Mouse (Mus musculus) liver, postnatal 0 days (tissue): ENCODE results near the gene Moap1. TPM values are rescaled to one million over a fixed set of nuclear protein-coding genes. Genes with fewer than 3 reads are reported as not detected.

Experiments used
- ATAC-seq: fragments of 200-750 bp; cut with Nextera tagmentation; 2 replicates; pipeline ENCODE4 v1.8.0; 2017; ENCODE audit warnings: mild to moderate bottlenecking, moderate library complexity
- DNase-seq: peaks from one replicate; pipeline ENCODE4 v3.0.0-alpha.2; 2016
- H3K27ac ChIP-seq: fragments of 300-500 bp; sonication (generic); 2 replicates; pipeline ENCODE4 v1.5.1; 2014; ENCODE audit warnings: antibody characterized with exemption, moderate library complexity, mild to moderate bottlenecking, low read depth
- H3K27me3 ChIP-seq: fragments of 300-500 bp; sonication (generic); 2 replicates; pipeline ENCODE4 v1.6.1; 2014; ENCODE audit warnings: low read length, control low read depth, mixed read lengths; ENCODE audit not compliant: insufficient read depth
- H3K36me3 ChIP-seq: fragments of 300-500 bp; sonication (generic); replicated peaks from 2 replicates; pipeline ENCODE4 v1.6.1; 2014; ENCODE audit warnings: mild to moderate bottlenecking, control low read depth, low read length, moderate library complexity, mixed read lengths; ENCODE audit not compliant: insufficient read depth
- H3K4me1 ChIP-seq: fragments of 300-500 bp; sonication (generic); 2 replicates; pipeline ENCODE4 v1.6.1; 2014; ENCODE audit warnings: antibody characterized with exemption, mild to moderate bottlenecking, control low read depth; ENCODE audit not compliant: insufficient read depth
- H3K4me2 ChIP-seq: fragments of 300-500 bp; sonication (generic); 2 replicates; pipeline ENCODE4 v1.6.1; 2014; ENCODE audit warnings: low read depth, mild to moderate bottlenecking, low read length, moderate library complexity, mixed read lengths
- H3K4me3 ChIP-seq: fragments of 300-500 bp; sonication (generic); 2 replicates; pipeline ENCODE4 v1.5.1; 2014; ENCODE audit warnings: low read depth, low read length
- H3K9ac ChIP-seq: fragments of 300-500 bp; sonication (generic); replicated peaks from 2 replicates; pipeline ENCODE4 v1.6.1; 2014; ENCODE audit warnings: mild to moderate bottlenecking, moderate library complexity
- H3K9me3 ChIP-seq: fragments of 300-500 bp; sonication (generic); 2 replicates; pipeline ENCODE4 v1.6.1; 2016; ENCODE audit warnings: mild to moderate bottlenecking, control low read depth, low read length, mixed read lengths
- CTCF ChIP-seq: sonication (generic); IDR thresholded peaks from 2 replicates; pipeline ENCODE4 v1.5.1; 2016; ENCODE audit warnings: antibody characterized with exemption, low read depth
- EP300 ChIP-seq: IDR thresholded peaks from 2 replicates; pipeline ENCODE4 v1.6.1; 2016; ENCODE audit warnings: antibody characterized with exemption, low read depth, mild to moderate bottlenecking
- WGBS: fragments of 180-500 bp; shearing (Covaris S2); extraction: QIAGEN DNeasy Blood & Tissue Kit; methylation state at CpG from one replicate; pipeline ENCODE4 v1.1.7; 2014; ENCODE audit not compliant: insufficient replicate concordance; 5-methylcytosine and 5-hydroxymethylcytosine counted together
- polyA plus RNA-seq: library from polyadenylated mRNA; unstranded; fragments of >200 nt; fragmentation: Nextera tagmentation; extraction: Ambion mirVana; gene quantifications from 2 replicates; pipeline ENCODE4 v1.2.1, GENCODE M21; 2015

Gene Moap1
- polyA plus RNA-seq, 1 experiment from 2014 or later: 4.9 TPM

- peak; percentile 31; the same call in 1 of the 2 replicates for TF ChIP-seq CTCF
- TF ChIP-seq EP300: no peak
- peak overlapping the region; percentile 81 for H3K4me2 ChIP-seq
- no peak overlapping the region for H3K9ac ChIP-seq
- peak overlapping the region; percentile 92; the same call in 1 of the 2 replicates for H3K27ac ChIP-seq
- peaks cover 19% of the 10 kb centered on the region for H3K4me1 ChIP-seq
- H3K9me3 ChIP-seq: no peaks in the 10 kb centered on the region
- peaks cover 4% of the 10 kb centered on the region; the same call in 1 of the 2 replicates for H3K36me3 ChIP-seq
- H3K4me3 ChIP-seq: peak overlapping the region; percentile 67
- WGBS: 29% methylated on average over 6 of the region's 6 CpGs
- DNase-seq: peak; percentile 31
- H3K27me3 ChIP-seq: no peaks in the 10 kb centered on the region
- no peak for ATAC-seq
Observed at GRCm38 (mm10) chr12:102744839-102745238, 1.4 kb upstream of the Moap1 start.

GRCm38 (mm10) chr12:102743036-102743588 is 349 bp downstream of the Moap1 start:
- 2% methylated on average over 33 of the region's 33 CpGs for WGBS

GRCm38 (mm10) chr12:102742056-102742455 is 1.4 kb downstream of the Moap1 start:
- no peak overlapping the region for H3K9ac ChIP-seq
- no peaks in the 10 kb centered on the region for H3K27me3 ChIP-seq
- no peak overlapping the region for H3K27ac ChIP-seq
- no peak overlapping the region for H3K4me3 ChIP-seq
- H3K36me3 ChIP-seq: no peaks in the 10 kb centered on the region
- no peaks in the 10 kb centered on the region for H3K9me3 ChIP-seq
- H3K4me2 ChIP-seq: no peak overlapping the region
- ATAC-seq: no peak
- H3K4me1 ChIP-seq: peaks cover 19% of the 10 kb centered on the region
- TF ChIP-seq CTCF (no peak), EP300 (no peak)
- 69% methylated on average over 7 of the region's 7 CpGs for WGBS
- no peak for DNase-seq

More at GRCm38 (mm10) chr12:102743036-102743588, 349 bp downstream of the Moap1 start:
- peak; percentile 55 for ATAC-seq
- Histone ChIP-seq H3K4me3 (peak overlapping the region; percentile 67), H3K27me3 (no peaks in the 10 kb centered on the region), H3K9me3 (no peaks in the 10 kb centered on the region), H3K27ac (peak overlapping the region; percentile 92), H3K36me3 (no peaks in the 10 kb centered on the region), H3K9ac (peak overlapping the region; percentile 75), H3K4me1 (peaks cover 19% of the 10 kb centered on the region), H3K4me2 (peak overlapping the region; percentile 81)
- DNase-seq: no peak
- no peak for TF ChIP-seq EP300
- TF ChIP-seq CTCF: no peak

GRCm38 (mm10) chr12:102740285-102740684 is 3.2 kb downstream of the Moap1 start:
- DNase-seq (no peak), ATAC-seq (no peak)
- WGBS: 61% methylated on average over 3 of the region's 3 CpGs

GRCm38 (mm10) chr12:102739096-102739495 is 4.4 kb downstream of the Moap1 start:
- Histone ChIP-seq H3K36me3 (no peaks in the 10 kb centered on the region), H3K4me3 (no peak overlapping the region), H3K4me2 (no peak overlapping the region), H3K27ac (no peak overlapping the region), H3K4me1 (peaks cover 8% of the 10 kb centered on the region), H3K9ac (no peak overlapping the region), H3K9me3 (no peaks in the 10 kb centered on the region), H3K27me3 (no peaks in the 10 kb centered on the region)
- 81% methylated on average over 5 of the region's 5 CpGs for WGBS
- TF ChIP-seq EP300 (no peak), CTCF (no peak)
- no peak for DNase-seq
- ATAC-seq: no peak

More at GRCm38 (mm10) chr12:102740285-102740684, 3.2 kb downstream of the Moap1 start:
- no peak overlapping the region for H3K9ac ChIP-seq
- H3K9me3 ChIP-seq: no peaks in the 10 kb centered on the region
- no peak overlapping the region for H3K27ac ChIP-seq
- H3K4me2 ChIP-seq: no peak overlapping the region
- no peak overlapping the region for H3K4me3 ChIP-seq
- no peak for TF ChIP-seq EP300
- peak; percentile 67 for TF ChIP-seq CTCF
- peaks cover 14% of the 10 kb centered on the region for H3K4me1 ChIP-seq
- no peaks in the 10 kb centered on the region for H3K36me3 ChIP-seq
- no peaks in the 10 kb centered on the region for H3K27me3 ChIP-seq

- WGBS: 12% methylated on average over 4 of the region's 5 CpGs
- peak; percentile 77 for DNase-seq
- H3K27me3 ChIP-seq: no peaks in the 10 kb centered on the region
- ATAC-seq: peak; percentile 13; the same call in 1 of the 2 replicates
- peaks cover 15% of the 10 kb centered on the region for H3K4me1 ChIP-seq
- peak; percentile 80 for TF ChIP-seq CTCF
- TF ChIP-seq EP300: no peak
- H3K9ac ChIP-seq: no peak overlapping the region
- no peak overlapping the region for H3K4me3 ChIP-seq
- H3K4me2 ChIP-seq: no peak overlapping the region
- no peaks in the 10 kb centered on the region for H3K36me3 ChIP-seq
- H3K9me3 ChIP-seq: no peaks in the 10 kb centered on the region
- H3K27ac ChIP-seq: no peak overlapping the region
Observed at GRCm38 (mm10) chr12:102733381-102733780, 10.1 kb downstream of the Moap1 start.
